Mouse (Mus musculus): ENCODE results near the gene Olfr1260.

The Olfr1260 gene

DNA sequence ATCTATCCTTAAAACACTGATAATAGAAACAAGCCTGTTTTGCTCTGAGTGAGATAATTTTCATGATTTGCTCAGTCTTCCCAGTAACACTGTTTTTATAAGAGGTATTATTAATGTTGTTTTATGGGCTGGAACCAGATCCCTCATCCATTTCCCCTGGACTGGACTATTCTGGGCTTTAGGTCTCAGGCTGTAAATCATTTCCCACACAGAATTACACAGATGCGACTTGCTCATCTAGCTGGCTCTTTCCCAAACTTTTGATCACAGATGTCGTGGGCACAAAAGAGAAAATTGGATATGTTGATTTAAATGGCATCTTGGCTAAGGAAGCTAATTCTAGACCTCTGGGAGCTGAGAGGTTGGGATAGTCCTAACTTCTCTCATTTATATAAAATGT lies at the start of gene Olfr1260:
Gene Olfr1260, plus strand, starts transcription at position 157 of the 400 bp plus-strand sequence.
- DNase-seq = no peak

DNA sequence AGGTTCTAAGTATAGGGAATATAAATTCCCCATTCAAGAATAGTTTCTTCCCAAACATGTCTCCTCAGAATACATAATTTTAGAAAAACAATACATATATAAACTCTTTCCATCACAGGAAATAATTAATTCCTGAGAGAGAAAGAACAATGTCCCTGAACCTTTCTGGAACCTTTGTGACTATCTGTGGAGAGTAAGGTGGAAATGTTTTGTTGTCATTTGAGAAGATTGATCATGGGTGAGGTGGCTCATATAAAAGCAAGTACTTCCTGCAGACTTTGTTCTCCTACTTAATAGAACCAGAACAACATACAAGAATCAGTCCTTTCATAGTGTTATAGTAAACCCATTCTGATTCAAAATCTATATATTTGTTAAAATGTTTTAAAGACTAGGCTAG lies 47.1 kb upstream of the Olfr1260 start, which contains the start of gene Olfr1258:
Gene Olfr1258, plus strand, starts transcription at position 301 of the 400 bp plus-strand sequence.
- DNase-seq = no peak

DNA sequence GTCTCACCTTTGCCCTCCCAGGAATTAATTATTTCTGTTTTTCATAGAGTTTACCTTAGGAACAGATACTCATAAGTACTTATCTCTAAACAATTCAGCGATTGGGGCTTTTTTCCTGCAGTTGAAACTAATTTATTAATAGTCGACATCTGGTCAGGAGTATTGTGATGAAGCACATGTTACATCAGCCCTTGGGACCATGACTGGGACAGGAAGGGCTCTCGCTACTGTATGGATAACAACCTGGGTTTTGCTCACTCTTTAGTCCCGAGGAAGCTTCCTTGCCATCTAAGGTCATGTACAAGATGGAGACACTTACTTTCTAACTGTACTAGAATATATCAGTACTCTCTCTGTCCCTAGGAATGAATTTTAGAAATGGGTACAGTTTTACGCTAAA lies 25.6 kb upstream of the Olfr1260 start, which contains the start of gene Olfr1259:
Gene Olfr1259, minus strand, starts transcription at position 101 of the 400 bp plus-strand sequence.
- DNase-seq = no peak

GRCm38 (mm10) chr2:89977709-89978108 lies 3.6 kb downstream of the Olfr1260 start:
- no peak for DNase-seq

DNA sequence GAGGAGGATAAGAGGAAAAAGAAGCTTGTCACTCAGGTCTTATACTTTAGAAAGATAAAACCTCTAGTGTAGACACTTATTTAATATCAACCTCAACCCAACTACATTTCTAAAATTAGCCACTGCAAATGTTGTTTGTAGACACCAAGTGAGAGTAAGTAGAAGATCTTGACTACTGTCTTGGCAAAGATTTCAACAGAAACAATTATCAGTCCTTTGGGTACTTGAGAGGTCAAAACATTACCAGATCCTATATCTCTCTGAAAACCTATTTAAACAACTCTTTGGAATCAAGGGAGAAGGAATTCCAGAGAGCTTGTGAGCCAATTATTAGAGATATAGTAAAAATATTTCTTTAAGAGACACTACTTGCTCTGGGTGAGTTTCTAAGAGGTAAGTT lies 16.8 kb downstream of the Olfr1260 start, which contains the start of gene Olfr1261:
Gene Olfr1261, plus strand, starts transcription at position 301 of the 400 bp plus-strand sequence.
- no peak for DNase-seq

- DNase-seq = no peak
These were observed 25.7 kb downstream of the Olfr1260 start, which contains the start of gene Olfr1262 for GRCm38 (mm10) chr2:89999845-90000244. Gene Olfr1262, plus strand, starts transcription at chr2:90000145.

GRCm38 (mm10) chr2:90011831-90012230 lies 37.7 kb downstream of the Olfr1260 start, which contains the start of gene Olfr1263:
Gene Olfr1263, plus strand, starts transcription at chr2:90012131.
- DNase-seq = no peak

DNA sequence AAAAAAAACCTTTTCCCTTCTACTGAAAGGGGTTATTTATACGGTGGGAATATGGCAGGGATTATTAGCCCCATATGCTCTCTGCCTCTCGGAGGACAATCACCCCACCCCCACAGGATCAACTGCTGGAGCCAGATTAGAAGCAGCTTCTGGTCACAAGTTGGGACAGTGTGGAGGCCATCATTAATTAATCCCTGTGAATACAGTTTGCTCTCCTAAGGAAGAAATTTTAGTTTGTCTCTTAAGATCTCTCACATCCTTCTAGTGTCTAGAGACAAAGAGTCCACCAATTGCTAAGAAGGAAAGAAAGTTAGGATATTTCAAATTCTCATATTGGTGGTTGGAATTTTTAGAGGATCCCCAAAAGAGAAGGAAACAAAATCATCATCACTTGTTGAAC lies 51.3 kb downstream of the Olfr1260 start, which contains the start of gene Olfr1264:
Gene Olfr1264, minus strand, starts transcription at position 101 of the 400 bp plus-strand sequence.
- DNase-seq = no peak
